Mouse (Mus musculus) hindbrain, embryonic 16.5 days (tissue): ENCODE measurements around the gene Adora1. TPM values are rescaled to one million over a fixed set of nuclear protein-coding genes. Genes with fewer than 3 reads are reported as not detected.

Experiments
- ATAC-seq: fragments of 200-750 bp; cut with Nextera tagmentation; 2 replicates; pipeline ENCODE4 v1.8.0; 2017; ENCODE audit warnings: moderate TSS enrichment, moderate library complexity
- H3K27ac ChIP-seq: fragments of 300-500 bp; sonication (generic); 2 replicates; pipeline ENCODE4 v1.5.1; 2014; ENCODE audit warnings: low read depth, mild to moderate bottlenecking, control low read depth, low read length, moderate library complexity
- H3K27me3 ChIP-seq: fragments of 300-500 bp; sonication (generic); replicated peaks from 2 replicates; pipeline ENCODE4 v1.6.1; 2014; ENCODE audit warnings: low read length; ENCODE audit not compliant: control insufficient read depth, insufficient read depth
- H3K36me3 ChIP-seq: fragments of 300-500 bp; sonication (generic); 2 replicates; pipeline ENCODE4 v1.6.1; 2014; ENCODE audit warnings: mild to moderate bottlenecking, low read length, moderate library complexity, mixed read lengths; ENCODE audit not compliant: control insufficient read depth, insufficient read depth
- H3K4me1 ChIP-seq: fragments of 300-500 bp; sonication (generic); 2 replicates; pipeline ENCODE4 v1.6.1; 2014; ENCODE audit warnings: low read depth, low read length; ENCODE audit not compliant: control insufficient read depth, insufficient read depth
- H3K4me2 ChIP-seq: fragments of 300-500 bp; sonication (generic); 2 replicates; pipeline ENCODE4 v1.6.1; 2014; ENCODE audit warnings: mild to moderate bottlenecking, low read length, control low read depth, moderate library complexity
- H3K4me3 ChIP-seq: fragments of 300-500 bp; sonication (generic); 2 replicates; pipeline ENCODE4 v1.5.1; 2014; ENCODE audit warnings: mild to moderate bottlenecking, low read length, control low read depth, moderate library complexity
- H3K9ac ChIP-seq: fragments of 300-500 bp; sonication (generic); 2 replicates; pipeline ENCODE4 v1.6.1; 2014; ENCODE audit warnings: low read depth, mild to moderate bottlenecking, control low read depth, low read length, moderate library complexity
- H3K9me3 ChIP-seq: fragments of 300-500 bp; sonication (generic); 2 replicates; pipeline ENCODE4 v1.6.1; 2014; ENCODE audit warnings: mild to moderate bottlenecking, low read length, moderate library complexity; ENCODE audit not compliant: control insufficient read depth
- WGBS: fragments of 180-500 bp; shearing (Covaris S2); extraction: QIAGEN DNeasy Blood & Tissue Kit; methylation state at CpG from one replicate; pipeline ENCODE4 v1.1.7; 2014; 5-methylcytosine and 5-hydroxymethylcytosine counted together
- polyA plus RNA-seq: library from polyadenylated mRNA; unstranded; fragments of >200 nt; fragmentation: Nextera tagmentation; extraction: Ambion mirVana; gene quantifications from 2 replicates; pipeline ENCODE4 v1.2.1, GENCODE M21; 2015

Adora1 gene
- 29.8 and 35.9 TPM in 2 replicates for polyA plus RNA-seq

- H3K27ac ChIP-seq: peak within 1 kb of the TSS; percentile 30
- peak within 1 kb of the TSS; percentile 94 for H3K4me2 ChIP-seq
- peak within 1 kb of the TSS; percentile 72 for H3K9ac ChIP-seq
- H3K4me1 ChIP-seq: peaks cover 37% of the 10 kb centered on the region
- H3K27me3 ChIP-seq: no peaks in the 10 kb centered on the region
- H3K9me3 ChIP-seq: no peaks in the 10 kb centered on the region
- H3K36me3 ChIP-seq: no peaks in the 10 kb centered on the region
- H3K4me3 ChIP-seq: peak within 1 kb of the TSS; percentile 54
- peak; percentile 43 for ATAC-seq
- under 1% methylated on average over 32 of the region's 37 CpGs for WGBS
Observed at GRCm38 (mm10) chr1:134235391-134235921, at the start of gene Adora1. Gene Adora1, minus strand, starts transcription at chr1:134235431.

DNA sequence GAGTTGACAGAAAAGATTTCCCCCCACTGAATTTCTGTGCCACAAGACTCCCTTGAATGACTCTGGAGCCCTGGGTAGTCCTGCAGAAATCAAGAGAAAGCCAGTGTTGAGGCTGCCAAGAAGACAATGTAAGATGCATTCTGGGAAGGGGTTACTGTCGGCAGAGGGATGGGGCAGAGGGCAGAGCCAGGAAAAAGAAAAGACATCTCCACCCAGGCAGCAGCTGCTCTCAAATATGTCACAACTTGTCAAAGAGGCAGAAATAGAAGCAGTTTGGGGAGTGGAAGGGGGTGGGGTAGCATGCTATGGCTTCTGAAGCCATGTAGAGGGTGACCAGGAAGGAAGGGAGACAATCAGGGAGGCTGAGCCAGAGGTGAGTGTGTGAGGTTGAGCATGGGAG, 47.9 kb upstream of the Adora1 start:
- Histone ChIP-seq H3K4me2 (no peak overlapping the region), H3K9me3 (no peaks in the 10 kb centered on the region; the same call in 1 of the 2 replicates), H3K9ac (no peak overlapping the region), H3K4me1 (no peaks in the 10 kb centered on the region), H3K4me3 (no peak overlapping the region), H3K36me3 (no peaks in the 10 kb centered on the region), H3K27me3 (no peaks in the 10 kb centered on the region), H3K27ac (no peak overlapping the region)
- no peak for ATAC-seq
- WGBS: 40% methylated on average over 1 of the region's 1 CpGs

DNA sequence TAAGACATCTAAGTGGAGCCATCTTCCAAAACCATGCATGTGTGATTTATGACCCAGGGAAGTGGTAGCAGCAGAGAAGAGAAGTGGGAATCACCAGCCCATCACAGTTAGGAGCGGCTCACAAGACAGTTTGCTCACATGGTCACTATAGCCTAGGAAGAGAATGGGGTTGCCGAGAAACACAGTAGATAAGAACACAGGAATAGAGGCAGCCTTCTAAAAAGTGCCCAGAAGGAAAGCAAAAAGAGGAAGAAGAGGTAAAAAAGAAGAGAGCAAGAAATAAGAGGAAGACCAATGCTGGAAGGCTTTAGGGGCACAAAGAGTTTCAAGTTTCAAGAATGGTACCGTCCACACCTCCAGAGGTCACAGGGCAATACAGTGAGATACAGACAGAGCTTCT, 47.1 kb upstream of the Adora1 start:
- H3K36me3 ChIP-seq: no peaks in the 10 kb centered on the region
- no peak overlapping the region for H3K27ac ChIP-seq
- no peak overlapping the region for H3K9ac ChIP-seq
- ATAC-seq: no peak
- H3K4me2 ChIP-seq: no peak overlapping the region
- H3K9me3 ChIP-seq: no peaks in the 10 kb centered on the region; the same call in 1 of the 2 replicates
- no peak overlapping the region for H3K4me3 ChIP-seq
- 82% methylated on average over 3 of the region's 3 CpGs for WGBS
- H3K4me1 ChIP-seq: no peaks in the 10 kb centered on the region
- no peaks in the 10 kb centered on the region for H3K27me3 ChIP-seq

DNA sequence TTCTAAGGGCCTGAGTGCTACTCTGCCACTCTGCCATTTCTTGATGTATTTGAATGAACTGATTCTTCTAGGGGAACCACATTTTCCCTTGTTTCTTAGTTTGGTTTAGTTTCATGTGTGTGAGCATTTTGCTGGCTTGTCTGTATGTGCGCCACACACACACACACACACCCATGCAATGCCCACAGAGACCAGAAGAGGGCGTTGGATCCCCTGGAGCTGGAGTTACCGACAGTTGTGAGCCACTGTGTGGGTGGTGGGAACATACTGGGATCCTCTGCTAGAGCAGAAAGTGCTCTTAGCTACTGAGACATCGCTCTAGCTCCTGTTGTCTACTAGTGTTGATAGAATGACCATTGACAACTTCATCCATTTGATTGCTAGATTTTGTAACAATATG, 46.3 kb upstream of the Adora1 start:
- WGBS: 74% methylated on average over 4 of the region's 4 CpGs
- ATAC-seq: no peak

GRCm38 (mm10) chr1:134280174-134280573, 44.9 kb upstream of the Adora1 start:
- ATAC-seq: no peak
- no peaks in the 10 kb centered on the region for H3K36me3 ChIP-seq
- 75% methylated on average over 5 of the region's 5 CpGs for WGBS

More for the DNA sequence above, 46.3 kb upstream of the Adora1 start:
- Histone ChIP-seq H3K27me3 (no peaks in the 10 kb centered on the region), H3K9me3 (no peaks in the 10 kb centered on the region; the same call in 1 of the 2 replicates), H3K4me1 (no peaks in the 10 kb centered on the region), H3K27ac (no peak overlapping the region), H3K36me3 (no peaks in the 10 kb centered on the region), H3K4me3 (no peak overlapping the region), H3K9ac (no peak overlapping the region), H3K4me2 (no peak overlapping the region)

GRCm38 (mm10) chr1:134276823-134277222, 41.6 kb upstream of the Adora1 start:
- 84% methylated on average over 7 of the region's 7 CpGs for WGBS

More at GRCm38 (mm10) chr1:134280174-134280573, 44.9 kb upstream of the Adora1 start:
- Histone ChIP-seq H3K27ac (no peak overlapping the region), H3K4me2 (no peak overlapping the region), H3K4me3 (no peak overlapping the region), H3K9ac (no peak overlapping the region), H3K4me1 (no peaks in the 10 kb centered on the region), H3K9me3 (no peaks in the 10 kb centered on the region; the same call in 1 of the 2 replicates), H3K27me3 (no peaks in the 10 kb centered on the region)

GRCm38 (mm10) chr1:134275616-134276464, 40.6 kb upstream of the Adora1 start:
- Histone ChIP-seq H3K4me3 (no peak overlapping the region), H3K36me3 (no peaks in the 10 kb centered on the region), H3K27ac (no peak overlapping the region; the same call in 1 of the 2 replicates), H3K9me3 (no peaks in the 10 kb centered on the region; the same call in 1 of the 2 replicates), H3K4me2 (no peak overlapping the region), H3K27me3 (no peaks in the 10 kb centered on the region), H3K9ac (no peak overlapping the region), H3K4me1 (peaks cover 10% of the 10 kb centered on the region)
- no peak for ATAC-seq
- 65% methylated on average over 13 of the region's 13 CpGs for WGBS

More at GRCm38 (mm10) chr1:134276823-134277222, 41.6 kb upstream of the Adora1 start:
- no peak for ATAC-seq
- no peak overlapping the region for H3K27ac ChIP-seq
- no peaks in the 10 kb centered on the region; the same call in 1 of the 2 replicates for H3K9me3 ChIP-seq
- peaks cover 10% of the 10 kb centered on the region for H3K4me1 ChIP-seq
- no peaks in the 10 kb centered on the region for H3K36me3 ChIP-seq
- H3K9ac ChIP-seq: no peak overlapping the region
- no peak overlapping the region for H3K4me2 ChIP-seq
- no peak overlapping the region for H3K4me3 ChIP-seq
- H3K27me3 ChIP-seq: no peaks in the 10 kb centered on the region

- 69% methylated on average over 7 of the region's 7 CpGs for WGBS
- Histone ChIP-seq H3K36me3 (no peaks in the 10 kb centered on the region), H3K9ac (no peak overlapping the region), H3K9me3 (no peaks in the 10 kb centered on the region; the same call in 1 of the 2 replicates), H3K4me1 (peaks cover 10% of the 10 kb centered on the region), H3K4me3 (no peak overlapping the region), H3K27ac (no peak overlapping the region; the same call in 1 of the 2 replicates), H3K27me3 (no peaks in the 10 kb centered on the region), H3K4me2 (no peak overlapping the region)
- peak; percentile 53; the same call in 1 of the 2 replicates for ATAC-seq
Observed at GRCm38 (mm10) chr1:134274483-134274920, 39.3 kb upstream of the Adora1 start.
